Mouse (Mus musculus): ENCODE measurements at regions not wholly inside any gene's neighbourhood (a gene's known extent, or its start where the extent isn't known, plus 50 kb on each side); places are given as distances from the start of the nearest gene placed in this dataset.
"Not testable (repeated sequence)": the region's sequence is repeated elsewhere in the genome, so short reads cannot be mapped to it uniquely, and the experiment has no call there.

DNA sequence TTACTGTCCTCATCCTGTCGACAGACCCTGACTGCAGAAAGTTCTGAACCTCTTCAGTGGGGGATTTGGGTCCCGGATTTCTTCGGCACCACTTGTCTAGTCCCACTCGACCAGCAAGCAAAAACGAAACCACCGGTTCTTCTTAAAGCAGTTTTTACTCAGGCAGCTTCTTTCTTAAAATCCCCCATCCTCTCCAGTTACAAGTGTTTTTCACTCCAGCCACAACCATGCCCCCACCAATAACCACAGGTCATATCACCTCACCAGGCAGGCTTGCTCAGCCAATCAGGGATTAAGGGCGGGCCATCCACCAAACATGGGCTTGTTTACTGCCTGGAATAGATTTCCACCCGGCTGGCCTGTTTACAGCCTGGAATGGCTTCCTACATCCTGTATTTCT is 874.7 kb upstream of the Tmeff2 start:
- not testable (repeated sequence) for DNase-seq

DNA sequence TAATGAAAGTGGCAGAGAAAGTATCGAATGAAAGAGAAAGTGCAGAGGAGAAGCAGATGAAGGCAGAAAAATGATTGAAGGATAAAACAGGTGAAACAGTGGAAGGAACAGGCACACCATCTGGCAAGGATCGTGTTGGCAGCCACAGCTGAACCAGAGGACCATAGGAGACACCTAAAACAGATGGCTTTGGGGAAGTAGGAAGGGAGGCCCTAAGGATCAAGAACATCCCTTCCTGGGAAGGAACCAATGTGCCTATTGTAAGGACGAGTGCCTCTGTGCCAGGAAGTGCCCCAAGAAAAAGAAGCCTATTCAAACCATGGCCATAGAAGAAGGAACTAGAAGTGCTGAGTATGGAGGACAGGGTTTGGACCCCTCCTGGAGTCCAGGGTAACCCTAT is 865.2 kb upstream of the Tmeff2 start:
- peak; percentile 12 to 21 for DNase-seq

DNA sequence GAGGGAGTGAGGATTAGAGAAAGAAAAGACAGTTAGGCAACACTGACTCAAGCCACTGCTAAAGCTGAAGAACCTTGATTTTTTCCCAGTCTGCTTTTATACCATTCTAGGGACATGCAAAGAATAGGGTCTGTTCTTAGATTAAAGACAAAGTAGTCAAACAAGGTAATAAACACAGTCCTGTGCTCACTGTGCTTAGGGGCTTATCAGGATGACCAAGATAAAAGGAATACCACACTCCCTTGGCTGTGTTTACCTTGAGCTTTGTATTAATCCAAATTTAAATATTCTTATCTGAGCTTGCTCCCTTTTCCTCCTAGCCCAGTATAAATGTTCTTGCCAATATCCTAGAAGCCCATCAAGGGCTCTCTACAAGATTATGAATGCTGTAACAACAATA is 854.6 kb upstream of the Tmeff2 start:
- no peak for DNase-seq

DNA sequence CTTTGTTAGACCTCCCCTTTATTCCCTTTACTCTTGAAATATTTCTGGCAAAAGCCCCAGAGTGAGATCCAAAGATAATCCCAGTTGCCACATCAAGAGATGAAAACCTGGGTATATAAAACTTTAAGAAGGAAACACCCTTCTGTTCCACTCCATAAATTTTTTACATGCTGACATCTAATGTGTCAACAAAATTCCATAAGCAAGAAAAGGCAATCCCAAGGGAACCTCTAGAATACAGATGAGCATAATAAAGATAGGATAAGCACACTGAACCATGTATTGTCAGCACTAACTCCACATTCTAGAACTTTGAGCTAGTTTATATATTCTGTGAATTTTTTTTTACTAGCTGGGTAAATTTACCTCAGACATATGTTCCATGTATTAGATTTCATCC is 810.7 kb upstream of the Tmeff2 start:
- DNase-seq, result no peak

All from cerebellum, postnatal 14 days (tissue).